Mouse (Mus musculus): ENCODE measurements around the gene Sfta2. TPM values are rescaled to one million over a fixed set of nuclear protein-coding genes. Genes with fewer than 3 reads are reported as not detected.

Gene Sfta2
- not detected for total RNA-seq (2021)
- long read RNA-seq, experiment 1, partial matches to known transcripts: 0 of 2 reads
- long read RNA-seq, experiment 1, other reads (novel, unspliced or antisense): 2 of 2 reads
- long read RNA-seq, experiment 2: 0 reads

GRCm38 (mm10) chr17:35601249-35601648 lies at the start of gene Sfta2:
Gene Sfta2 (plus strand): TSS chr17:35601549.
- no peak for DNase-seq (ENCODE audit: low spot score in 2 of 2)

- DNase-seq (ENCODE audit: low spot score in 2 of 2): no peak
Observed at GRCm38 (mm10) chr17:35551881-35552414, 49.4 kb upstream of the Sfta2 start, which contains the start of gene Cdsn. Gene Cdsn (plus strand): TSS chr17:35552128.

- no peak for DNase-seq (ENCODE audit: low spot score in 2 of 2)
Observed at GRCm38 (mm10) chr17:35554321-35554720, 47.0 kb upstream of the Sfta2 start.

GRCm38 (mm10) chr17:35554761-35555397 lies 46.5 kb upstream of the Sfta2 start:
- DNase-seq (ENCODE audit: low spot score in 2 of 2): no peak

- DNase-seq (ENCODE audit: low spot score in 2 of 2): no peak
Observed at GRCm38 (mm10) chr17:35556186-35556765, 45.1 kb upstream of the Sfta2 start.

GRCm38 (mm10) chr17:35556812-35557211 lies 44.5 kb upstream of the Sfta2 start:
- peak; percentile 35 to 50 for DNase-seq (ENCODE audit: low spot score in 2 of 2)

GRCm38 (mm10) chr17:35557351-35557750 lies 44.0 kb upstream of the Sfta2 start:
- DNase-seq (ENCODE audit: low spot score in 2 of 2): no peak

- no peak for DNase-seq (ENCODE audit: low spot score in 2 of 2)
Observed at GRCm38 (mm10) chr17:35558216-35558615, 43.1 kb upstream of the Sfta2 start.

- no peak for DNase-seq (ENCODE audit: low spot score in 2 of 2)
Observed at GRCm38 (mm10) chr17:35567150-35567549, 34.2 kb upstream of the Sfta2 start, which contains the start of gene 2300002M23Rik. Gene 2300002M23Rik (plus strand): TSS chr17:35567450.

- no peak for DNase-seq (ENCODE audit: low spot score in 2 of 2)
Observed at GRCm38 (mm10) chr17:35567767-35568166, 33.6 kb upstream of the Sfta2 start.

GRCm38 (mm10) chr17:35569091-35569944 lies 32.0 kb upstream of the Sfta2 start:
- no peak for DNase-seq (ENCODE audit: low spot score in 2 of 2)

GRCm38 (mm10) chr17:35570836-35571235 lies 30.5 kb upstream of the Sfta2 start:
- no peak for DNase-seq (ENCODE audit: low spot score in 2 of 2)

GRCm38 (mm10) chr17:35571477-35571876 lies 29.9 kb upstream of the Sfta2 start:
- DNase-seq (ENCODE audit: low spot score in 2 of 2): no peak

GRCm38 (mm10) chr17:35578211-35578610 lies 23.1 kb upstream of the Sfta2 start:
- peak; percentile 72 to 89 for DNase-seq (ENCODE audit: low spot score in 2 of 2)

- no peak for DNase-seq (ENCODE audit: low spot score in 2 of 2)
Observed at GRCm38 (mm10) chr17:35582900-35583299, 18.4 kb upstream of the Sfta2 start.

GRCm38 (mm10) chr17:35584330-35584937 lies 16.9 kb upstream of the Sfta2 start:
- peak; percentile 86 to 90 for DNase-seq (ENCODE audit: low spot score in 2 of 2)

GRCm38 (mm10) chr17:35587291-35587690 lies 14.1 kb upstream of the Sfta2 start:
- DNase-seq (ENCODE audit: low spot score in 2 of 2): no peak

GRCm38 (mm10) chr17:35588387-35588786 lies 13.0 kb upstream of the Sfta2 start:
- no peak for DNase-seq (ENCODE audit: low spot score in 2 of 2)

GRCm38 (mm10) chr17:35590410-35591218 lies 10.7 kb upstream of the Sfta2 start:
- peak; percentile 76 to 87 for DNase-seq (ENCODE audit: low spot score in 2 of 2)

GRCm38 (mm10) chr17:35591219-35591578 lies 10.2 kb upstream of the Sfta2 start:
- no peak for DNase-seq (ENCODE audit: low spot score in 2 of 2)

Measured in left cerebral cortex, adult 18-20 months (tissue).